Mouse (Mus musculus) kidney, postnatal 10 days (tissue): ENCODE measurements at regions not wholly inside any gene's neighbourhood (a gene's known extent, or its start where the extent isn't known, plus 50 kb on each side); places are given as distances from the start of the nearest gene placed in this dataset.
A peak's percentile ranks its signal among the peaks of the same experiment; 100 is the strongest.

Experiments used
- DNase-seq: peaks from one replicate; pipeline ENCODE4 v3.0.0; 2021; ENCODE audit warnings: mixed read lengths

GRCm38 (mm10) chr15:95714408-95714807, 58.6 kb upstream of the Dbx2 start:
- DNase-seq: no peak

DNA sequence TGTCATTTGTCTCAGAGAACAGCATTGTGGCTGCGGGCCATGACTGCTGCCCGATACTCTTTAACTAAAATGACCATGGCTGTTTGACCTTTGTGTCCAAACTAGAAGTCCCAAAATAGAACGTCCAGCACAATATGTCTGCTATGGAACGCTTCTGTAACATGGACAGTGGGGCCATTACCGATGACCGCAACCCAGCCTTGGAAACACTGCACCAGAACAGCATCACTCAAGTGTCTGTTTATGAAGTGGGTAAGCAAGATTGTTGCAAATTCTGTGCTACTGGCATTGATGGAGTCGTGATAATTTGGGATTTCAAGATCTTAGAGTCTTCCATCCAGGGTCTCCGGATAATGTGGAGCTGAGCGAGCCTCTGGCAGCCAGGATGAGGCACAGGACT, 60.2 kb upstream of the Dbx2 start:
- DNase-seq: no peak

DNA sequence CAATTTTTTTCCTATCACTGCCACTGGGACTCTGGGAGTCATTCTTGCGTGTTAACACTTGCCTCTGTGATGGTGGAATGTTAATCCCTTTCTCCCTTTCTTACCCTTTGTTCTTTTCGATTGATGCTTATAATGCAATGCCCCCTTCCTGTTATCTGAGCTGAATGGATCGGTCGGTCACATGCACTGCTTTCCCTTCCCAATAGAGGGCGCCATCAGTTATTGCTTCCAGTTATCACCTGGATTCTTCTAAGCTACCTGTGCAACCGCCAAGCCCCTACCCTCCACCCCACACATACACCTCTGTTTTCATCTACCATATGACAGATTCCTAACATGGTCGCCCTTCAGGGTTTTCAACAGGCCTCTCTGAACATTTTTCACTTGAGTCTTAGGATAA, 66.9 kb upstream of the Ano6 start:
- DNase-seq: no peak

DNA sequence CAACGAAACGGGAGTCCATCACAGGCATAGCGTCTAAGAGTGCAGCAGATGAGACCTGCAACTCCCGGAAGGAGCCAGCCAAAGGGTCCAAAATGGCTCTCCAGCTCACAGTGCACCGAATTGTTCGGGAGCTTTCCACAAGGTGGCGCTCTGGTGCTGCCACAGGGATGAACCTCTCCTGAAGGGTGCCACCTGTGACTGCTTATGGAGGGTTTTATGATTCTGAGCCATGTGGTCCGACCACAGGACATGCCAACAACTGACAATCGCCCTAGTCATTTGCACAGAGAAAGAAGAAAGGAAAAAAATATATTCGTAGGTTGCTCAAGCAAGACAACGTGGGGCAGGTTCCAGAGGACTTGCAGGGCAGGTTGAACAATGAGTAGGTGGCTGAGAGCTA, 64.8 kb upstream of the Ano6 start:
- DNase-seq: peak; percentile 86

DNA sequence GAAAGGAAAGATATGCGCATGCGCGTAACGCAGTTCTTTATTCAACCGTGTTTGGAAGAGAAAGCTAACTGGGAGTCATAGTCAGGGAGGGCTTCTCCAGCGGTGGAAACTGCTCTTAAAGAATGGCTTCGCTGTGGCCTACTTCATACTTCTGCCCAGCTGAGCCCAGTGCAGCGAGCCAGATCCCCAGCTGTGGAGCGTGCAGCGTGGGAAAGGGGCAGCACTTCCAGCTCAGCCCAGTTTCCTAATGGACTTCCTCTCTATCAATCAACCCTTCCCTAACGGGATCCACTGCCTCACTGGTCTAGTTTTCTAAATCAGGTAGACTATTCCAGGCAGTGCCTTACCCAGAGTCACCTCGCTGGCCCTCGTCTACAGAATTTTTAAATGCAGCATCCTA, 64.1 kb upstream of the Ano6 start:
- peak; percentile 70 for DNase-seq

DNA sequence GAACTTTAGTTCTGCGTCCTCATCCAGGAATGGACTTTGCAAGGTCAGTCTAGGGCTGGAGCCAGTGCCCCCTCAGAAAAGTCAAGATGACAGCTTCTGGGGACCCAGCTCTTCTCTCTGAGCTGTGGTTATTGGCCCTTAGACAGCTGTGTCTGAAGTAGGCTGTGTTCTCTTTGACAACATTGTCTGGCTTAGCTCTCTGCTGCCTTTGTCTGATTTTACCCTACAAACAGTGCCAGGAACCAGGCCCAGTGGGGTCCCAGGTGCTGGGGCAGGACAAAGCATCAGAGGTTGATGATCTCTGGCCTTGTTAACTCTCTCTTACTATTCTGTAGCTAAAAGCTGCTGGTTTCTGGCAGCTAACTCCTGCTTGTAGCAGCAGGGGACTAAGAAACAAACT, 54.9 kb upstream of the Ano6 start:
- DNase-seq: no peak
